Mouse (Mus musculus) MEL (cell line): Measurements from ENCODE around the gene Phxr2.

Experiments
- CHD1 ChIP-seq: IDR thresholded peaks from 2 replicates; pipeline ENCODE4 v1.6.1; 2012; ENCODE audit warnings: low read depth, mild to moderate bottlenecking, inconsistent platforms, low read length, improper control_type of control experiment
- CTCF ChIP-seq, 3 experiments: IDR thresholded peaks in 2 of 3; conservative IDR thresholded peaks in 1 of 3; 2 replicates each; pipeline ENCODE4 v1.5.1; 2011 to 2012; ENCODE audit warnings: low read length in 3 of 3, low read depth in 2 of 3, mild to moderate bottlenecking in 2 of 3, improper control_type of control experiment in 1 of 3, inconsistent platforms in 1 of 3, mixed read lengths in 1 of 3, moderate library complexity in 1 of 3; ENCODE audit not compliant: control insufficient read depth in 1 of 3, insufficient read depth in 1 of 3, poor library complexity in 1 of 3, severe bottlenecking in 1 of 3
- EP300 ChIP-seq, 2 experiments: IDR thresholded peaks; 2 replicates each; pipeline ENCODE4 v1.6.1; 2011; ENCODE audit warnings: improper control_type of control experiment in 2 of 2, low read length in 2 of 2, low read depth in 1 of 2, mild to moderate bottlenecking in 1 of 2
- ETS1 ChIP-seq: IDR thresholded peaks from 2 replicates; pipeline ENCODE4 v1.6.1; 2012; ENCODE audit warnings: low read depth, mild to moderate bottlenecking, inconsistent platforms, low read length, improper control_type of control experiment, moderate library complexity
- GATA1 ChIP-seq: IDR thresholded peaks from 2 replicates; pipeline ENCODE4 v1.6.1; 2011; ENCODE audit warnings: low read depth, low read length, improper control_type of control experiment
- MAFK ChIP-seq: IDR thresholded peaks from 2 replicates; pipeline ENCODE4 v1.6.1; 2011; ENCODE audit warnings: low read depth, mild to moderate bottlenecking, low read length, improper control_type of control experiment, borderline replicate concordance
- MAX ChIP-seq: IDR thresholded peaks from 2 replicates; pipeline ENCODE4 v1.6.1; 2011; ENCODE audit warnings: low read length, improper control_type of control experiment
- MEF2A ChIP-seq: IDR thresholded peaks from 2 replicates; pipeline ENCODE4 v1.6.1; 2014; ENCODE audit warnings: low read depth, mild to moderate bottlenecking, inconsistent platforms, low read length, improper control_type of control experiment; ENCODE audit not compliant: poor library complexity, insufficient replicate concordance, severe bottlenecking; ENCODE audit errors: extremely low read depth
- POLR2A ChIP-seq, 2 experiments: IDR thresholded peaks; 2 replicates each; pipeline ENCODE4 v1.6.1; 2011 to 2012; ENCODE audit warnings: low read length in 2 of 2, mild to moderate bottlenecking in 2 of 2, control low read depth in 1 of 2, improper control_type of control experiment in 1 of 2, low read depth in 1 of 2, moderate library complexity in 1 of 2; ENCODE audit not compliant: control insufficient read depth in 1 of 2, insufficient read depth in 1 of 2, poor library complexity in 1 of 2
- SMC3 ChIP-seq: IDR thresholded peaks from 2 replicates; pipeline ENCODE4 v1.6.1; 2011; ENCODE audit warnings: low read depth, low read length, improper control_type of control experiment
- ZC3H11A ChIP-seq: IDR thresholded peaks from 2 replicates; pipeline ENCODE4 v1.6.1; 2012; ENCODE audit warnings: low read depth, mild to moderate bottlenecking, inconsistent platforms, low read length, improper control_type of control experiment
- ZKSCAN1 ChIP-seq: IDR thresholded peaks from 2 replicates; pipeline ENCODE4 v1.6.1; 2012; ENCODE audit warnings: low read depth, mild to moderate bottlenecking, inconsistent platforms, low read length, improper control_type of control experiment, moderate library complexity

GRCm38 (mm10) chr10:99131298-99131697, 5.2 kb upstream of the Phxr2 start:
- TF ChIP-seq GATA1: no peak
- TF ChIP-seq CHD1: no peak
- TF ChIP-seq MAX: no peak
- no peak for TF ChIP-seq CTCF (IDR thresholded peaks at IDR 0.05 in 2 of 3, conservative IDR thresholded peaks at IDR 0.05 in 1 of 3; ENCODE audit: control insufficient read depth in 1 of 3, insufficient read depth in 1 of 3, low read depth in 2 of 3, low read length in 3 of 3, poor library complexity in 1 of 3, severe bottlenecking in 1 of 3)
- TF ChIP-seq EP300 (IDR thresholded peaks at IDR 0.05; ENCODE audit: low read depth in 1 of 2, low read length in 2 of 2): no peak
- TF ChIP-seq MAFK: no peak
- no peak for TF ChIP-seq SMC3
- no peak for TF ChIP-seq MEF2A
- no peak for TF ChIP-seq ZKSCAN1
- TF ChIP-seq ETS1: no peak
- no peak for TF ChIP-seq POLR2A (IDR thresholded peaks at IDR 0.05; ENCODE audit: control insufficient read depth in 1 of 2, insufficient read depth in 1 of 2, low read depth in 1 of 2, low read length in 2 of 2, poor library complexity in 1 of 2)
- TF ChIP-seq ZC3H11A: no peak
